Comparison of ENCODE assay signal across 8 mouse cellular contexts in genomic region chr11:8624179-8624886, GRCm38 (mm10). TPM values are rescaled to one million over a fixed set of nuclear protein-coding genes. Genes with fewer than 3 reads are reported as not detected.
DNase-seq lines count a peak whose midpoint lies in the region; ATAC-seq and TF ChIP-seq lines count a peak whose summit lies in the region.

No protein-coding gene starts in this region.

- TF ChIP-seq POLR2A in thymus, adult 2 months (IDR thresholded peaks at IDR 0.05; ENCODE audit: control insufficient read depth, extremely low read depth, insufficient read depth, low read length, poor library complexity): no peak

- H3K9ac ChIP-seq in embryonic facial prominence, embryonic 15.5 days: peak overlapping the region; percentile 84
- H3K9ac ChIP-seq in heart, embryonic 16.5 days (ENCODE audit: low read length): peak overlapping the region; percentile 90
- peak overlapping the region; percentile 48 for H3K9ac ChIP-seq in lung, postnatal 0 days (replicated peaks; ENCODE audit: low read depth)

- 2% methylated on average over 74 of the region's 74 CpGs for WGBS in thymus, adult 2 months
- under 1% methylated on average over 74 of the region's 74 CpGs for WGBS in embryonic facial prominence, embryonic 15.5 days
- WGBS in heart, embryonic 16.5 days: under 1% methylated on average over 74 of the region's 74 CpGs
- under 1% methylated on average over 74 of the region's 74 CpGs for WGBS in lung, postnatal 0 days

- ATAC-seq in embryonic facial prominence, embryonic 15.5 days (ENCODE audit: insufficient number of reproducible peaks, low FRiP score, low TSS enrichment, low read depth): peak; percentile 81
- peak; percentile 69 for ATAC-seq in heart, embryonic 16.5 days (replicated peaks; ENCODE audit: extremely low read depth, insufficient read depth, low FRiP score)
- ATAC-seq in lung, postnatal 0 days: peak; percentile 67

- H3K4me1 ChIP-seq in thymus, adult 2 months (replicated peaks; ENCODE audit: control insufficient read depth, insufficient read depth, low read length): peaks cover 24% of the 10 kb centered on the region
- H3K4me1 ChIP-seq in embryonic facial prominence, embryonic 15.5 days: peaks cover 45% of the 10 kb centered on the region
- peaks cover 19% of the 10 kb centered on the region for H3K4me1 ChIP-seq in heart, embryonic 16.5 days (ENCODE audit: control insufficient read depth, insufficient read depth, low read length)
- no peaks in the 10 kb centered on the region for H3K4me1 ChIP-seq in lung, postnatal 0 days (ENCODE audit: insufficient read depth, low read depth, low read length)

- no peak overlapping the region for H3K27ac ChIP-seq in thymus, adult 2 months (ENCODE audit: control insufficient read depth, insufficient read depth, low read length)
- peak overlapping the region; percentile 96 for H3K27ac ChIP-seq in embryonic facial prominence, embryonic 15.5 days (replicated peaks)
- peak overlapping the region; percentile 56 for H3K27ac ChIP-seq in heart, embryonic 16.5 days (ENCODE audit: low read length)
- no peak overlapping the region for H3K27ac ChIP-seq in lung, postnatal 0 days (ENCODE audit: low read length)

- H3K9me3 ChIP-seq in embryonic facial prominence, embryonic 15.5 days (replicated peaks): no peaks in the 10 kb centered on the region
- no peaks in the 10 kb centered on the region for H3K9me3 ChIP-seq in heart, embryonic 16.5 days (replicated peaks; ENCODE audit: control insufficient read depth, low read length)
- no peaks in the 10 kb centered on the region for H3K9me3 ChIP-seq in lung, postnatal 0 days (ENCODE audit: low read length)

- no peak for TF ChIP-seq CTCF in thymus, adult 2 months (IDR thresholded peaks at IDR 0.05; ENCODE audit: borderline replicate concordance, control insufficient read depth, extremely low read depth, insufficient read depth, low read length, poor library complexity)
- no peak for TF ChIP-seq CTCF in lung, postnatal 0 days (IDR thresholded peaks at IDR 0.05)

- peak overlapping the region; percentile 98 for H3K4me2 ChIP-seq in embryonic facial prominence, embryonic 15.5 days (replicated peaks)
- peak overlapping the region; percentile 100 for H3K4me2 ChIP-seq in heart, embryonic 16.5 days (ENCODE audit: low read depth, low read length)
- H3K4me2 ChIP-seq in lung, postnatal 0 days (replicated peaks; ENCODE audit: low read depth, low read length): peak overlapping the region; percentile 100

- DNase-seq in thymus, adult 2 months: peak; percentile 14
- no peak for DNase-seq in thymus, adult 18-20 months
- DNase-seq in layer of hippocampus, adult 9-11 months: peak; percentile 62
- peak; percentile 56 for DNase-seq in lung, postnatal 0 days (ENCODE audit: low spot score)
- peak; percentile 46 to 57 for DNase-seq in right cerebral cortex, adult 2 months (ENCODE audit: low spot score in 2 of 2)
- DNase-seq in spleen, postnatal 36 days (ENCODE audit: low spot score in 2 of 2): no peak

- no peak for TF ChIP-seq EP300 in lung, postnatal 0 days (IDR thresholded peaks at IDR 0.05)

- H3K4me3 ChIP-seq in thymus, adult 2 months (ENCODE audit: control insufficient read depth, insufficient read depth, low read length): peak overlapping the region; percentile 43
- H3K4me3 ChIP-seq in embryonic facial prominence, embryonic 15.5 days (replicated peaks): peak overlapping the region; percentile 77
- H3K4me3 ChIP-seq in heart, embryonic 16.5 days (ENCODE audit: low read length): peak overlapping the region; percentile 84
- H3K4me3 ChIP-seq in lung, postnatal 0 days (ENCODE audit: low read depth, low read length): peak overlapping the region; percentile 56

- H3K27me3 ChIP-seq in thymus, adult 2 months (ENCODE audit: control insufficient read depth, insufficient read depth, low read length): no peaks in the 10 kb centered on the region; the same call in 1 of the 2 replicates
- H3K27me3 ChIP-seq in embryonic facial prominence, embryonic 15.5 days: no peaks in the 10 kb centered on the region
- H3K27me3 ChIP-seq in heart, embryonic 16.5 days (ENCODE audit: control insufficient read depth, insufficient read depth, low read length): no peaks in the 10 kb centered on the region
- no peaks in the 10 kb centered on the region for H3K27me3 ChIP-seq in lung, postnatal 0 days (replicated peaks; ENCODE audit: insufficient read depth, low read length)

- H3K36me3 ChIP-seq in thymus, adult 2 months (ENCODE audit: control insufficient read depth, insufficient read depth, low read length): no peaks in the 10 kb centered on the region
- H3K36me3 ChIP-seq in embryonic facial prominence, embryonic 15.5 days: no peaks in the 10 kb centered on the region
- H3K36me3 ChIP-seq in heart, embryonic 16.5 days (ENCODE audit: control insufficient read depth, insufficient read depth): no peaks in the 10 kb centered on the region
- no peaks in the 10 kb centered on the region for H3K36me3 ChIP-seq in lung, postnatal 0 days (ENCODE audit: insufficient read depth, low read length)

RNA-seq across cellular contexts. Expression of gene Tns3, which starts 40.0 kb away (rescaled TPM):
- polyA plus RNA-seq in thymus, adult 2 months (2012; rRNA removed): 31.7 and 33.9 TPM in 2 replicates
- polyA plus RNA-seq in embryonic facial prominence, embryonic 15.5 days (2015; fragmentation: Nextera tagmentation; extraction: Ambion mirVana): 23.4 and 25.9 TPM in 2 replicates
- 20.2 and 23.6 TPM in 2 replicates for polyA plus RNA-seq in heart, embryonic 16.5 days (2015; fragmentation: Nextera tagmentation; extraction: Ambion mirVana)
- polyA plus RNA-seq in lung, postnatal 0 days (2015; fragmentation: Nextera tagmentation; extraction: Ambion mirVana): 34.9 and 37.5 TPM in 2 replicates

Comparison
In these comparisons a context has a peak if more than half of its experiments do, and no peak if none do; other contexts are left out.
1. DNase-seq: peak in thymus, adult 2 months (single experiment), layer of hippocampus, adult 9-11 months (single experiment), lung, postnatal 0 days (single experiment) and right cerebral cortex, adult 2 months (2 of 2); none in thymus, adult 18-20 months (0 of 2) and spleen, postnatal 36 days (0 of 2).
2. H3K27ac ChIP-seq: peak in embryonic facial prominence, embryonic 15.5 days (single experiment) and heart, embryonic 16.5 days (single experiment); none in thymus, adult 2 months (single experiment) and lung, postnatal 0 days (single experiment).
3. Peak in every context shown above with its lines, with median percentiles within 50 percentile points of each other: H3K4me3 ChIP-seq, ATAC-seq, H3K4me2 ChIP-seq and H3K9ac ChIP-seq.